ENCODE assay signal across 8 mouse cellular contexts in the genomic region with DNA sequence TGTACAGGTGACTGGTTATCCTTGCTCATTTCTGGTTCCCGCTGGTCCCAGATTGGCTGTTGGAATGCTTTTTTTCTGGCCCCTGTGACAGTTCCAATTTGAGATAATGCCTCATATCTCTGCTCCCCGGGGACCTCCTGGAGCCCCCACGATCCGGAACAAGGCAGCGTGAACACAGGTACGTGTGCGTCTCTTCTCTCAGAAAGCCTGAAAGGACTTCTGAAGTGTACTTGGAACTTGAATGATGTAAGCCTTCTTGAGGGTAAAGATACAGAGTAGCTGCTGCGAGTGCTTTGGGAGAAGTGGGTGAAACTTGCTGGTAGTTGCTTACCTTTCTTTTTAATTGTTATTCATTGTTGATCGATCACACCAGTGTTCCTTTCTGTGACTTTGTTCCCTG. TPM values are rescaled to one million over a fixed set of nuclear protein-coding genes. Genes with fewer than 3 reads are reported as not detected.
DNase-seq lines count a peak whose midpoint lies in the region; ATAC-seq and TF ChIP-seq lines count a peak whose summit lies in the region.

No protein-coding gene starts in this region.

- peaks cover 64% of the 10 kb centered on the region for H3K4me1 ChIP-seq in erythroblast, embryonic 14.5 days (ENCODE audit: control insufficient read depth)
- peaks cover 38% of the 10 kb centered on the region for H3K4me1 ChIP-seq in E14TG2a.4 (replicated peaks; ENCODE audit: low read depth, low read length)
- H3K4me1 ChIP-seq in hindbrain, embryonic 11.5 days (replicated peaks; ENCODE audit: control insufficient read depth, insufficient read depth, low read length) = no peaks in the 10 kb centered on the region; the same call in 1 of the 2 replicates
- H3K4me1 ChIP-seq in lung, postnatal 0 days (ENCODE audit: insufficient read depth, low read depth, low read length) = peaks cover 7% of the 10 kb centered on the region; the same call in 1 of the 2 replicates

- no peak for TF ChIP-seq EP300 in lung, postnatal 0 days (IDR thresholded peaks at IDR 0.05)

- no peak overlapping the region for H3K27ac ChIP-seq in hindbrain, embryonic 11.5 days (ENCODE audit: low read depth, low read length)
- peak overlapping the region; percentile 91 for H3K27ac ChIP-seq in lung, postnatal 0 days (ENCODE audit: low read length)

- TF ChIP-seq CTCF in E14TG2a.4 (conservative IDR thresholded peaks at IDR 0.05; ENCODE audit: low read length) = no peak
- TF ChIP-seq CTCF in lung, postnatal 0 days (IDR thresholded peaks at IDR 0.05) = no peak

- ATAC-seq in erythroblast, adult 5-6 weeks (replicated peaks; ENCODE audit: low FRiP score, poor library complexity, severe bottlenecking) = no peak
- ATAC-seq in hindbrain, embryonic 11.5 days (ENCODE audit: low FRiP score) = no peak
- ATAC-seq in lung, postnatal 0 days = peak; percentile 39
- ATAC-seq in megakaryocyte-erythroid progenitor cell, adult 5-6 weeks (replicated peaks; ENCODE audit: low FRiP score, low TSS enrichment, poor library complexity, severe bottlenecking) = no peak

- H3K4me3 ChIP-seq in erythroblast, embryonic 14.5 days (replicated peaks) = peak overlapping the region; percentile 70
- H3K4me3 ChIP-seq in E14TG2a.4 (replicated peaks; ENCODE audit: low read length) = peak overlapping the region; percentile 93
- H3K4me3 ChIP-seq in hindbrain, embryonic 11.5 days (ENCODE audit: low read depth, low read length) = peak overlapping the region; percentile 89
- peak overlapping the region; percentile 84 for H3K4me3 ChIP-seq in lung, postnatal 0 days (ENCODE audit: low read depth, low read length)

- 65% methylated on average over 9 of the region's 9 CpGs for WGBS in hindbrain, embryonic 11.5 days
- WGBS in lung, postnatal 0 days = 37% methylated on average over 9 of the region's 9 CpGs

- H3K9ac ChIP-seq in hindbrain, embryonic 11.5 days (ENCODE audit: low read depth, low read length) = no peak overlapping the region
- H3K9ac ChIP-seq in lung, postnatal 0 days (replicated peaks; ENCODE audit: low read depth) = peak overlapping the region; percentile 71

- H3K9me3 ChIP-seq in erythroblast, embryonic 14.5 days (ENCODE audit: control insufficient read depth, low read length) = 0 out of 2 replicates have a peak, but pooled peaks cover 2% of the 10 kb centered on the region
- H3K9me3 ChIP-seq in E14TG2a.4 (ENCODE audit: low read length) = no peaks in the 10 kb centered on the region
- no peaks in the 10 kb centered on the region for H3K9me3 ChIP-seq in hindbrain, embryonic 11.5 days (ENCODE audit: control insufficient read depth, low read length)
- H3K9me3 ChIP-seq in lung, postnatal 0 days (ENCODE audit: low read length) = no peaks in the 10 kb centered on the region

- H3K4me2 ChIP-seq in hindbrain, embryonic 11.5 days (replicated peaks; ENCODE audit: low read depth, low read length) = peak overlapping the region; percentile 97
- H3K4me2 ChIP-seq in lung, postnatal 0 days (replicated peaks; ENCODE audit: low read depth, low read length) = peak overlapping the region; percentile 87

- peaks cover 48% of the 10 kb centered on the region for H3K36me3 ChIP-seq in erythroblast, embryonic 14.5 days (ENCODE audit: control insufficient read depth)
- peaks cover 48% of the 10 kb centered on the region for H3K36me3 ChIP-seq in E14TG2a.4 (ENCODE audit: insufficient read depth, low read length)
- peaks cover 5% of the 10 kb centered on the region; the same call in 1 of the 2 replicates for H3K36me3 ChIP-seq in hindbrain, embryonic 11.5 days (ENCODE audit: control insufficient read depth, insufficient read depth, low read length)
- peaks cover 25% of the 10 kb centered on the region; the same call in 1 of the 2 replicates for H3K36me3 ChIP-seq in lung, postnatal 0 days (ENCODE audit: insufficient read depth, low read length)

- H3K27me3 ChIP-seq in erythroblast, embryonic 14.5 days (ENCODE audit: control insufficient read depth) = 0 out of 2 replicates have a peak, but pooled peaks cover 2% of the 10 kb centered on the region
- peaks cover 4% of the 10 kb centered on the region; the same call in 1 of the 2 replicates for H3K27me3 ChIP-seq in E14TG2a.4 (ENCODE audit: insufficient read depth, low read length)
- no peaks in the 10 kb centered on the region for H3K27me3 ChIP-seq in hindbrain, embryonic 11.5 days (ENCODE audit: control insufficient read depth, insufficient read depth, low read length)
- no peaks in the 10 kb centered on the region for H3K27me3 ChIP-seq in lung, postnatal 0 days (replicated peaks; ENCODE audit: insufficient read depth, low read length)

- DNase-seq in hindbrain, embryonic 11.5 days (ENCODE audit: low spot score) = no peak
- peak; percentile 81 for DNase-seq in lung, postnatal 0 days (ENCODE audit: low spot score)
- no peak for DNase-seq in retina, postnatal 1 day
- DNase-seq in adrenal gland, adult (ENCODE audit: inconsistent age in 2 of 2, low spot score in 1 of 2) = no peak

RNA-seq across cellular contexts. Expression of a gene that starts 1.1 kb away (rescaled TPM):
- 11.1 and 11.6 TPM in 2 replicates for polyA plus RNA-seq in erythroblast, embryonic 14.5 days (2012)
- 8.1 and 11.3 TPM in 2 replicates for total RNA-seq in erythroblast, adult 5-6 weeks (2015; ENCODE audit: low replicate concordance)
- total RNA-seq in erythroblast, adult 5-6 weeks (2017; ENCODE audit: low replicate concordance) = 7.7 and 29.1 TPM in 2 replicates
- polyA plus RNA-seq in hindbrain, embryonic 11.5 days (2014; fragmentation: Nextera tagmentation; extraction: Ambion mirVana) = 59.1 and 66.3 TPM in 2 replicates
- 68.4 and 77.0 TPM in 2 replicates for polyA plus RNA-seq in lung, postnatal 0 days (2015; fragmentation: Nextera tagmentation; extraction: Ambion mirVana)
- 34.5 and 55.7 TPM in 2 replicates for total RNA-seq in megakaryocyte-erythroid progenitor cell, adult 5-6 weeks (2014; fragmentation: Nextera tagmentation)
- total RNA-seq in megakaryocyte-erythroid progenitor cell, adult 5-6 weeks (2017) = 15.2 and 24.0 TPM in 2 replicates

RNA-seq across cellular contexts. Expression of a gene that starts 9.8 kb away (rescaled TPM):
- 89.9 and 167 TPM in 2 replicates for polyA plus RNA-seq in erythroblast, embryonic 14.5 days (2012)
- total RNA-seq in erythroblast, adult 5-6 weeks (2015; ENCODE audit: low replicate concordance) = 416 and 462 TPM in 2 replicates
- 506 and 765 TPM in 2 replicates for total RNA-seq in erythroblast, adult 5-6 weeks (2017; ENCODE audit: low replicate concordance)
- polyA plus RNA-seq in hindbrain, embryonic 11.5 days (2014; fragmentation: Nextera tagmentation; extraction: Ambion mirVana) = 48.1 and 51.8 TPM in 2 replicates
- polyA plus RNA-seq in lung, postnatal 0 days (2015; fragmentation: Nextera tagmentation; extraction: Ambion mirVana) = 28.4 and 30.6 TPM in 2 replicates
- 114 and 123 TPM in 2 replicates for total RNA-seq in megakaryocyte-erythroid progenitor cell, adult 5-6 weeks (2014; fragmentation: Nextera tagmentation)
- total RNA-seq in megakaryocyte-erythroid progenitor cell, adult 5-6 weeks (2017) = 18.1 and 29.5 TPM in 2 replicates

RNA-seq across cellular contexts. Expression of a gene that starts 16.6 kb away (rescaled TPM):
- 8.4 and 13.0 TPM in 2 replicates for polyA plus RNA-seq in erythroblast, embryonic 14.5 days (2012)
- total RNA-seq in erythroblast, adult 5-6 weeks (2015; ENCODE audit: low replicate concordance) = 9.6 and 12.1 TPM in 2 replicates
- 9.4 and 13.9 TPM in 2 replicates for total RNA-seq in erythroblast, adult 5-6 weeks (2017; ENCODE audit: low replicate concordance)
- polyA plus RNA-seq in hindbrain, embryonic 11.5 days (2014; fragmentation: Nextera tagmentation; extraction: Ambion mirVana) = 82.8 and 85.4 TPM in 2 replicates
- polyA plus RNA-seq in lung, postnatal 0 days (2015; fragmentation: Nextera tagmentation; extraction: Ambion mirVana) = 38.3 and 40.9 TPM in 2 replicates
- 44.1 and 50.1 TPM in 2 replicates for total RNA-seq in megakaryocyte-erythroid progenitor cell, adult 5-6 weeks (2014; fragmentation: Nextera tagmentation)
- 16.9 and 33.0 TPM in 2 replicates for total RNA-seq in megakaryocyte-erythroid progenitor cell, adult 5-6 weeks (2017)

RNA-seq across cellular contexts. Expression of a gene that starts 20.0 kb away (rescaled TPM):
- polyA plus RNA-seq in erythroblast, embryonic 14.5 days (2012) = 7.0 and 7.5 TPM in 2 replicates
- 62.9 and 78.4 TPM in 2 replicates for total RNA-seq in erythroblast, adult 5-6 weeks (2015; ENCODE audit: low replicate concordance)
- 48.0 and 62.1 TPM in 2 replicates for total RNA-seq in erythroblast, adult 5-6 weeks (2017; ENCODE audit: low replicate concordance)
- polyA plus RNA-seq in hindbrain, embryonic 11.5 days (2014; fragmentation: Nextera tagmentation; extraction: Ambion mirVana) = 259 and 263 TPM in 2 replicates
- 172 and 188 TPM in 2 replicates for polyA plus RNA-seq in lung, postnatal 0 days (2015; fragmentation: Nextera tagmentation; extraction: Ambion mirVana)
- 273 and 313 TPM in 2 replicates for total RNA-seq in megakaryocyte-erythroid progenitor cell, adult 5-6 weeks (2014; fragmentation: Nextera tagmentation)
- total RNA-seq in megakaryocyte-erythroid progenitor cell, adult 5-6 weeks (2017) = 280 and 331 TPM in 2 replicates

RNA-seq across cellular contexts. Expression of a gene that starts 21.0 kb away (rescaled TPM):
- not detected in 2 replicates for polyA plus RNA-seq in erythroblast, embryonic 14.5 days (2012)
- 0.19 TPM in 1 of 2 replicates, not detected in the other for total RNA-seq in erythroblast, adult 5-6 weeks (2015; ENCODE audit: low replicate concordance)
- not detected in 2 replicates for total RNA-seq in erythroblast, adult 5-6 weeks (2017; ENCODE audit: low replicate concordance)
- polyA plus RNA-seq in hindbrain, embryonic 11.5 days (2014; fragmentation: Nextera tagmentation; extraction: Ambion mirVana) = 4.6 and 5.4 TPM in 2 replicates
- 2.7 and 3.3 TPM in 2 replicates for polyA plus RNA-seq in lung, postnatal 0 days (2015; fragmentation: Nextera tagmentation; extraction: Ambion mirVana)
- total RNA-seq in megakaryocyte-erythroid progenitor cell, adult 5-6 weeks (2014; fragmentation: Nextera tagmentation) = 0.11 TPM in 1 of 2 replicates, not detected in the other
- total RNA-seq in megakaryocyte-erythroid progenitor cell, adult 5-6 weeks (2017) = not detected in 2 replicates
